ENCODE assay signal across 19 mouse cellular contexts in genomic region chr8:64823905-64824304, GRCm38 (mm10). TPM values are rescaled to one million over a fixed set of nuclear protein-coding genes. Genes with fewer than 3 reads are reported as not detected.
DNase-seq lines count a peak whose midpoint lies in the region; ATAC-seq lines count a peak whose summit lies in the region.
"Had no signal": no experiment of that assay in that cellular context is flagged by ENCODE, and none has a peak within 500 bp of the region (broad histone marks: within the 10 kb centered on the region; RNA-seq: fewer than 3 reads in every experiment).

No protein-coding gene starts in this region.

- no peaks in the 10 kb centered on the region for H3K27me3 ChIP-seq in hindbrain, embryonic 11.5 days (ENCODE audit: control insufficient read depth, insufficient read depth, low read length)
- H3K27me3 ChIP-seq: forebrain, embryonic 12.5 days; heart, embryonic 15.5 days; kidney, embryonic 15.5 days; limb, embryonic 13.5 days had no signal

- H3K4me2 ChIP-seq in hindbrain, embryonic 11.5 days (replicated peaks; ENCODE audit: low read depth, low read length) = no peak overlapping the region
- H3K4me2 ChIP-seq: forebrain, embryonic 12.5 days; heart, embryonic 15.5 days; kidney, embryonic 15.5 days; limb, embryonic 13.5 days had no signal

- no peaks in the 10 kb centered on the region for H3K9me3 ChIP-seq in hindbrain, embryonic 11.5 days (ENCODE audit: control insufficient read depth, low read length)
- H3K9me3 ChIP-seq: forebrain, embryonic 12.5 days; heart, embryonic 15.5 days; hindbrain, embryonic 10.5 days; kidney, embryonic 15.5 days; limb, embryonic 13.5 days had no signal

- ATAC-seq in frontal cortex, adult (ENCODE audit: low TSS enrichment) = peak; percentile 69
- no peak for ATAC-seq in hindbrain, embryonic 11.5 days (ENCODE audit: low FRiP score)
- ATAC-seq: lung, postnatal 0 days had no signal

- no peak overlapping the region for H3K9ac ChIP-seq in hindbrain, embryonic 11.5 days (ENCODE audit: low read depth, low read length)
- H3K9ac ChIP-seq: forebrain, embryonic 12.5 days; heart, embryonic 15.5 days; kidney, embryonic 15.5 days; limb, embryonic 13.5 days; liver, embryonic 14.5 days had no signal

- H3K36me3 ChIP-seq in hindbrain, embryonic 11.5 days (ENCODE audit: control insufficient read depth, insufficient read depth, low read length) = no peaks in the 10 kb centered on the region
- H3K36me3 ChIP-seq: heart, embryonic 15.5 days had no signal

- H3K4me1 ChIP-seq in hindbrain, embryonic 11.5 days (replicated peaks; ENCODE audit: control insufficient read depth, insufficient read depth, low read length) = no peaks in the 10 kb centered on the region
- H3K4me1 ChIP-seq: forebrain, embryonic 12.5 days; hindbrain, embryonic 10.5 days had no signal

- WGBS in hindbrain, embryonic 11.5 days = 86% methylated on average over 11 of the region's 11 CpGs

- no peak for DNase-seq in frontal cortex, postnatal 10 days (ENCODE audit: low spot score in 2 of 2)
- DNase-seq in right cerebral cortex, adult 18-20 months = peak; percentile 78
- no peak for DNase-seq in right cerebral cortex, postnatal 25 days
- peak; percentile 44 to 50 for DNase-seq in cerebellum, postnatal 36 days
- peak; percentile 37 to 64 for DNase-seq in right cerebral cortex, postnatal 36 days (ENCODE audit: low spot score in 2 of 2)
- no peak for DNase-seq in c-Kit-positive CD71-positive TER-119-positive erythroid progenitor cells, embryonic 14.5 days (ENCODE audit: low spot score)
- no peak for DNase-seq in hindbrain, embryonic 11.5 days (ENCODE audit: low spot score)
- DNase-seq: adrenal gland, adult 2 months; gastrocnemius, postnatal 10 days; heart, adult 2 months; layer of hippocampus, postnatal 36 days had no signal

- no peak overlapping the region for H3K4me3 ChIP-seq in hindbrain, embryonic 11.5 days (ENCODE audit: low read depth, low read length)
- H3K4me3 ChIP-seq: forebrain, embryonic 12.5 days; heart, adult 2 months; heart, embryonic 15.5 days; hindbrain, embryonic 10.5 days; kidney, embryonic 15.5 days; limb, embryonic 13.5 days had no signal

- no peak overlapping the region for H3K27ac ChIP-seq in hindbrain, embryonic 11.5 days (ENCODE audit: low read depth, low read length)
- H3K27ac ChIP-seq: forebrain, embryonic 12.5 days; heart, adult 2 months; heart, embryonic 15.5 days; hindbrain, embryonic 10.5 days; kidney, embryonic 15.5 days; limb, embryonic 13.5 days; liver, embryonic 14.5 days had no signal

RNA-seq across cellular contexts. Expression of gene Klhl2, which starts 25.9 kb away (rescaled TPM):
- 14.9 and 19.3 TPM in 2 replicates for polyA plus RNA-seq in hindbrain, embryonic 11.5 days (2014; fragmentation: Nextera tagmentation; extraction: Ambion mirVana)

Comparison
In these comparisons a context has a peak if more than half of its experiments do, and no peak if none do; other contexts are left out.
1. DNase-seq: peak in right cerebral cortex, adult 18-20 months (single experiment), cerebellum, postnatal 36 days (2 of 2) and right cerebral cortex, postnatal 36 days (2 of 2); none in frontal cortex, postnatal 10 days (0 of 2), right cerebral cortex, postnatal 25 days (single experiment), c-Kit-positive CD71-positive TER-119-positive erythroid progenitor cells, embryonic 14.5 days (single experiment) and hindbrain, embryonic 11.5 days (single experiment).